Mouse (Mus musculus) lung, postnatal 0 days (tissue): Measurements from ENCODE around the gene Ccdc155.

ENCODE experiments used
- CTCF ChIP-seq: IDR thresholded peaks from 2 replicates; pipeline ENCODE4 v1.5.1; 2016; ENCODE audit warnings: antibody characterized with exemption, mild to moderate bottlenecking
- EP300 ChIP-seq: IDR thresholded peaks from 2 replicates; pipeline ENCODE4 v1.6.1; 2016; ENCODE audit warnings: antibody characterized with exemption, mild to moderate bottlenecking, control low read depth

- TF ChIP-seq CTCF: no peak
- no peak for TF ChIP-seq EP300
Measured at GRCm38 (mm10) chr7:45160866-45161265, 43.8 kb downstream of the Ccdc155 start.
